Mouse (Mus musculus): Measurements from ENCODE around the gene Ugt1a6b. TPM values are rescaled to one million over a fixed set of nuclear protein-coding genes. Genes with fewer than 3 reads are reported as not detected.
"Not testable (repeated sequence)": the region's sequence is repeated elsewhere in the genome, so short reads cannot be mapped to it uniquely, and the experiment has no call there.

Gene Ugt1a6b
- polyA plus RNA-seq, 1 experiment from 2014 or later = 0.36 TPM

DNA sequence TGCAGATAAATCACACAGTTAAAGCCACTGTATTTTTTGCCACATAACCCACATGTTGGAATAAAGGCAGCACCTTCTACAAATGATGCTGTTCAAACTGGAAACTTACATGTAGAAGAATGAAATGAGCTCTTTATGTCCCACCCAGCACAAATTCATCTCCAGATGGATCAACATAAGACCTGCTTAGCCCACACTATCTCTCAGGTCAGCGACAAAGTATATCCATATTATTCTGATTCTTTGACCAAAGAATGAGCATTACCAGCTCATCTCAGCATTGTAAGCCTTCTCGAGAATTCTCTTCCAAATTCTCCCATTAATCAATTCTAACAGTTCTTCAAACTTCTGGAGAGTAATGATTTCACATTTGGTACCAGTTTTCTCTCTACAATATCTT lies 119.2 kb downstream of the Ugt1a6b start:
- Histone ChIP-seq H3K9me3 (peaks cover 20% of the 10 kb centered on the region), H3K36me3 (no peaks in the 10 kb centered on the region), H3K9ac (no peak overlapping the region), H3K4me1 (replicated peaks) (no peaks in the 10 kb centered on the region), H3K4me3 (replicated peaks) (no peak overlapping the region), H3K27ac (no peak overlapping the region), H3K27me3 (replicated peaks) (no peaks in the 10 kb centered on the region), H3K4me2 (replicated peaks) (no peak overlapping the region)
- no peak for ATAC-seq
- 50% methylated on average over 2 of the region's 2 CpGs for WGBS

DNA sequence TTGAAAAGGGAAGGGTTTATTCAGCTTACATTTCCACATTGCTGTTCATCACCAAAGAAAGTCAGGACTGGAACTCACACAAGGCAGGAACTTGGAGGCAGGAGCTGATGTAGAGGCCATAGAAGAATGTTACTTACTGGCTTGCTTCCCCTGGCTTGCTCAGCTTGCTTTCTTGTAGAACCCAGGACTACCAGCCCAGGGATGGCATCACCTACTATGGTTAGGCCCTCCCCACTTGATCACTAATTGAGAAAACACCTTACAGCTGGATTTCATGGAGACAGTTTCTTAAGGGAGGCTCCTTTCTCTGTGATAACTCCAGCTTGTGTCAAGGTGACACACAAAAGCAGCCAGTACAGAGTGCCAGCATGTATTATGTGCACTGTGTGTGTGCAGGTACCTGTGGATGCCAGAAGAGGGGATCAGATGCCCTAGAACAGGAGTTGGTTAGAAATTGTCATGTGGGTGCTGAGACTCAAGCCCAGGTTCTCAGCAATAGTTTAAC lies 120.0 kb downstream of the Ugt1a6b start:
- H3K9ac ChIP-seq; H3K36me3 ChIP-seq; H3K27me3 ChIP-seq (replicated peaks); H3K4me2 ChIP-seq (replicated peaks); ATAC-seq; H3K27ac ChIP-seq; H3K4me1 ChIP-seq (replicated peaks); H3K4me3 ChIP-seq (replicated peaks): not testable (repeated sequence)
- H3K9me3 ChIP-seq = peaks cover 16% of the 10 kb centered on the region; the same call in 1 of the 2 replicates

DNA sequence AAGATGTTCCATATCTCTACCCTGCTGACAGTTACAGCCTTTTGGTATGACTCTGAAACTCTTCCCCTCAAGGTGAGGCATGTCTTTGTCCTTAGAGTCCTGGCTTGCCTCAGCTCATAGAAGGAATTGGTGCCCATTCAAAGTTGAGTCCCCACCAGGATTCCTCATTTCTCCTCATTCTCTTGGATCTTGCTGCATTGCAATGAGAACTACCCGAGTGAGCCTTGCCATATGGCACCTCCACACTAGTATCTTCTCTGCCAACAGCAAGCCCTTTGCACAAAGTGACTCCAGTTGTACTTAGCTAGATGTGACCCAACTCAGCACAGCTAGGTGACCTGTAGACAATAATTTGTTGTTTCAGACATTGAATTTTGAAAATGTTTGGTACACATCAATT lies 120.5 kb downstream of the Ugt1a6b start:
- H3K9ac ChIP-seq = no peak overlapping the region
- no peaks in the 10 kb centered on the region for H3K4me1 ChIP-seq (replicated peaks)
- peaks cover 16% of the 10 kb centered on the region; the same call in 1 of the 2 replicates for H3K9me3 ChIP-seq
- H3K4me3 ChIP-seq (replicated peaks) = no peak overlapping the region
- no peak overlapping the region for H3K4me2 ChIP-seq (replicated peaks)
- no peaks in the 10 kb centered on the region for H3K36me3 ChIP-seq
- no peak for ATAC-seq
- H3K27ac ChIP-seq = no peak overlapping the region
- WGBS = 59% methylated on average over 1 of the region's 1 CpGs
- no peaks in the 10 kb centered on the region for H3K27me3 ChIP-seq (replicated peaks)

DNA sequence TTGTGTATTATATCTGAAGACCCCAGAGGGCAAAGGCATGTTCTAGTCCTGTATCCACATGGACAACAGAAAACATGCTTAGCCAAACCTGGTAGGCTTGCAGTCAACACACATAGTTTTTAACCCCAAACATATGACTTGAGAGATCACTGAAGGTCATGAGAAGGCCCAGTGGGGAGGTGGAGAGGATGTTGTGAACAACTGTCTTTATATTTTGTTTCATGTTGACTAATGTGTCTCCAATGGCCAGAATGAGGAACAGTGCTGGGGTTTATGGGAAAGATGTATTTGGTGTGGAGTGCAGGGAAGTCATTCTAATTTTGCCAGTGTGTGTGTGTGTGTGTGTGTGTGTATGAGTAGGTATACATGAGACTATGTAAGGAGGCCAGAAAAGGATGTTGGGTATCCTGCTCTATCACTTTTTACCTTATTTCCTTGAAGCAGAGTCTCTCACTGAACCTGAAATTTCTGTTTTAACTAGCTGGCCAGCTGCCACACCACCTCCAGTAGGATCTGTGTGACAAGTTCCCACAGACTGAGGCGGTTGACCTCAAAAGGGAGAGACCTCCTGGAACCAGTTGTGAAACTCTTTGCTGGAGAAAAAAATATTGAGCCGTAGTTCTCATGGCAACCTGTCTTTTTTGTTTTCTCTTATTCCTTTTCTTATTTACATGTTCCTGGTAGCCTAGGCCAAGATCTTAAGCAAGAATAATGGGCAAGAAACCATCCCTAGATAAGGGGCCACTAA lies 121.2 kb downstream of the Ugt1a6b start:
- WGBS = 68% methylated on average over 2 of the region's 2 CpGs
- no peak for ATAC-seq
- no peaks in the 10 kb centered on the region for H3K4me1 ChIP-seq (replicated peaks)
- H3K9ac ChIP-seq = no peak overlapping the region
- H3K27me3 ChIP-seq (replicated peaks) = no peaks in the 10 kb centered on the region
- peaks cover 19% of the 10 kb centered on the region; the same call in 1 of the 2 replicates for H3K9me3 ChIP-seq
- no peak overlapping the region for H3K4me3 ChIP-seq (replicated peaks)
- no peak overlapping the region for H3K27ac ChIP-seq
- no peaks in the 10 kb centered on the region for H3K36me3 ChIP-seq
- no peak overlapping the region for H3K4me2 ChIP-seq (replicated peaks)

DNA sequence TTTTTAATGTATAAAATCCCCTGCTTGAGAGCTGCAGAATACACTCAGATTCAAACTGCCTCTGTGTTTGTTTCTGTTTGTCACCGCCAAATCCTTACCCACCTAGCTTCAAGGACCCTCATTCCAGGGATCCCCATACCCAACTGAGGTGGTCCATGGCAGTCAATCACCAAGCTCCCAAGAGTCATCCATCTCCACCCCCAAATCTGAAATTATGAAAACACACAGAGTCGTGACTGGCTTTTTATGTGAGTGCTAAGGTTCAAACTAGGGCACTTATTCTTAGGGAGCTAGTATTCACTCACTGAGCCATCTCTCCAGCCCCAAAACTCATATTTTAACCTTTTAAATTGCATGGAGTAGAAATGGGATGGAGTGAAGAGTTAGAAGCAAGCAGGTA lies 122.2 kb downstream of the Ugt1a6b start:
- WGBS = 39% methylated on average over 2 of the region's 2 CpGs
- H3K9me3 ChIP-seq = peaks cover 24% of the 10 kb centered on the region; the same call in 1 of the 2 replicates
- not testable (repeated sequence) for ATAC-seq; H3K4me2 ChIP-seq (replicated peaks); H3K4me1 ChIP-seq (replicated peaks); H3K27me3 ChIP-seq (replicated peaks); H3K4me3 ChIP-seq (replicated peaks); H3K36me3 ChIP-seq; H3K9ac ChIP-seq; H3K27ac ChIP-seq

DNA sequence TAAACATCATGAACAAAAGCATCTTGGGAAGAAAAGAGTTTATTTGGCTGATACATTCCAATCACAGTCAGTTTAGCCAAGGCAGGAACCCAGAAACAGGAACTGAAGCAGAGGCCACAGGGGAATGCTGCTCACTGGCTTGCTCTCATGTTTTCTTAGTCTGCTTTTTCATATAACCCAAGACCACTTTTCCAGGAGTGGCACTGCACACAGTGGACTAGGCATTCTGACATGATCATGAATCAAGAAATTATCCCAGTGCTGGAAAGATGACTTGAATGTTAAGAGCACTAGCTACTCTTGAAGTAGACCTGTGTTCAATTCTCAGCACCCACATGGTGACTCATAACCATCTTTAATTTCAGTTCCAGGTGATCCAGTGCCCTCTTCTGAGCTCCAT lies 122.7 kb downstream of the Ugt1a6b start:
- H3K27me3 ChIP-seq (replicated peaks) = no peaks in the 10 kb centered on the region
- ATAC-seq = no peak
- H3K4me2 ChIP-seq (replicated peaks) = no peak overlapping the region
- H3K27ac ChIP-seq = no peak overlapping the region
- no peak overlapping the region for H3K4me3 ChIP-seq (replicated peaks)
- no peak overlapping the region for H3K9ac ChIP-seq
- peaks cover 24% of the 10 kb centered on the region; the same call in 1 of the 2 replicates for H3K9me3 ChIP-seq
- H3K4me1 ChIP-seq (replicated peaks) = no peaks in the 10 kb centered on the region
- no peaks in the 10 kb centered on the region for H3K36me3 ChIP-seq

DNA sequence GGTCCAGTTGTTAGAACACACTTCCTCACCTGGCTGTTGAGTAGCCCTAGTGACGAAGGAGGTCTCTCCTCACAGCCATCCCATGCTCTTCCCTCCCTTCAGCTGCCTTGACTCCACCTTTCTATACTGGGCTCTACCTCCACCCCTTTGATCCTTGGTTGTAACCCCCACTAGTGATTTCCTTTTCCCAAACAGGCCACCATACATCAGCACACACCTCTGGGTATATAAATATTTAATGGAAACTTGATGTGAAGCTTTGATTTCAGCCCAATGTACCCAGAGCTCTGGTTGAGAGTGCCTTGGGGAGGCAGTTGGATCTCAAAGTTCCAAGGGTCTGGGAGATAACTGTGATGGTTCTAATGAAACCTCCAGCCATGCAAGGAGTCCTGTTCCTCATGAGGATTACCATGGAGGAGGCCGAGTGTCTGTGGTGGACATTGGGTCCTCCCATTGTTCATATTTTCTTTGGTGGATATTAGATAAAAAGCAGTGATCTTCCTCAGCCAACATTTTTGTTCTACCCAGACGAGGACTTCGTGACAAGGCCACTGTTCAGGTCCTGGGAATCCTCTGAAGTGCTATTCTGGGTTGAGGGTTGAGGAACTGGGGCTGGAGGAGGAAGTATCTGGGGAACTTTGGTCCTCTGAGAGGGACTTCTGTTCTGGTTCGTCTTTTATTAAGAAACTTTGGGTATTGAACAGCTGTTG lies 123.8 kb downstream of the Ugt1a6b start, which contains the start of gene Mroh2a:
Gene Mroh2a, plus strand, starts transcription at position 317 of the 710 bp plus-strand sequence.
- no peak for ATAC-seq
- no peak within 1 kb of the TSS for H3K4me3 ChIP-seq (replicated peaks)
- WGBS = 54% methylated on average over 5 of the region's 5 CpGs

DNA sequence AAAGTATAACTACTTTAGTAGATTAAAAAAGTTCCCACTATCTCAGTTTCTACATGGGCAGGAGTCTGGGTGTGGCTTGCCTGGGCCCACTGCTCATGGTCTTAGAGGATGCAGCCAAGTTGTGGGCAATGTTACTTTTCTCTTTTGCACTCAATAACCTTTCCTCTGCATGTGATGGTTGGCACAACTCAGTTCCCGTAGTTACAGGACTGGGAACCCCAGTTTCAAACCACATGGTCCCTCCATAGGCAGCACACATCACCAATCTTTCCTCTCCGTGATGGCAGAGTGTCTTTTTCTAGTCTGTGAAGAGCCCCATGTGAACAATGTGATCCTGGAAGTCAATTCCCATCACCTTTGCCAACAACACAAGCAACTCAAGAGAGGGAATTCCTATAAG lies 124.4 kb downstream of the Ugt1a6b start:
- H3K4me2 ChIP-seq (replicated peaks) = no peak overlapping the region
- H3K27me3 ChIP-seq (replicated peaks) = no peaks in the 10 kb centered on the region
- no peaks in the 10 kb centered on the region for H3K4me1 ChIP-seq (replicated peaks)
- no peak overlapping the region for H3K27ac ChIP-seq
- WGBS = 60% methylated on average over 2 of the region's 2 CpGs
- no peak overlapping the region for H3K9ac ChIP-seq
- H3K36me3 ChIP-seq = no peaks in the 10 kb centered on the region
- peaks cover 28% of the 10 kb centered on the region; the same call in 1 of the 2 replicates for H3K9me3 ChIP-seq
- no peak for ATAC-seq
- H3K4me3 ChIP-seq (replicated peaks) = no peak overlapping the region

More for the DNA sequence above, 123.8 kb downstream of the Ugt1a6b start, which contains the start of gene Mroh2a:
- Histone ChIP-seq H3K27me3 (replicated peaks) (no peaks in the 10 kb centered on the region), H3K9ac (no peak within 1 kb of the TSS), H3K4me1 (replicated peaks) (no peaks in the 10 kb centered on the region), H3K36me3 (no peaks in the 10 kb centered on the region), H3K27ac (no peak within 1 kb of the TSS), H3K9me3 (peaks cover 26% of the 10 kb centered on the region; the same call in 1 of the 2 replicates), H3K4me2 (replicated peaks) (no peak within 1 kb of the TSS)

DNA sequence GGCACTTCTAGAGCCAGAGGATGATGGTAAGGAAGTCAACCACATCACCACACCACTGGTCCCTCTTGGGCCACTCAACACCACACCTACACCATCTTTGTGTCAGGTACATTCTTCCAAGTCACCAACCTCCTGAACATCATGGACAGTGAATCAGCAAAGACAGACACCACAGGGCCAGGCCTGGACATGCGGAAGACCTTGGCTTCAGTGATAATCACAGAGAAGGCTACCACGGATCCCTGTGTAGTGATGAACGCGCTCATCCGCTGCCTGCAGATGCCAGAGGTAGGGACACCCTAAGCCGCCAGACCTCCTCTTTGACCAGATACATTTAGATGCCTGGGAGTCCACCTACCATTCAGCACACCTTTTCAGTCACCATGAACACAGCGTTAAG lies 125.1 kb downstream of the Ugt1a6b start:
- WGBS = 71% methylated on average over 7 of the region's 7 CpGs
- no peak for ATAC-seq
- peaks cover 34% of the 10 kb centered on the region; the same call in 1 of the 2 replicates for H3K9me3 ChIP-seq

DNA sequence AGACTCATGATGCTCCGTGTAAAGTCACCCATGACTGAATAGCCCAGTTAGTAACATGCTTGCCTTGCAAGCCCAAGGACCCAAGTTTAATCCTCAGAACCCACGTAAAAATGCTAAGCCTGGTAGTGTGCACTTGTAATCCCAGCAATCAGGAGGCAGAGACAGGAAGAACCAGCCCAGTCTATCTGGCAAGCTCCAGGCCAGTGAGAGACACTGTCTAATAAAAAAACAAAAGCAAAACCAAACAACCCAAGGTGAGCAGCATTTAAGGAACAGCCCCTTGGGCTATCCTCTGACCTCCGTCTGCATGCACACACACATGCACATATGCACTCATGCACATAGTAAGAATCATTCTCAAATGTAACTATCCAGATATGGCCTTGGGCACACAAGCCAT lies 126.5 kb downstream of the Ugt1a6b start:
- no peaks in the 10 kb centered on the region for H3K4me1 ChIP-seq (replicated peaks)
- no peaks in the 10 kb centered on the region for H3K27me3 ChIP-seq (replicated peaks)
- WGBS = 77% methylated on average over 3 of the region's 3 CpGs
- peaks cover 38% of the 10 kb centered on the region; the same call in 1 of the 2 replicates for H3K9me3 ChIP-seq
- ATAC-seq = no peak
- H3K4me2 ChIP-seq (replicated peaks) = no peak overlapping the region
- no peak overlapping the region for H3K9ac ChIP-seq
- H3K4me3 ChIP-seq (replicated peaks) = no peak overlapping the region
- no peaks in the 10 kb centered on the region for H3K36me3 ChIP-seq
- no peak overlapping the region for H3K27ac ChIP-seq

More for the DNA sequence above, 125.1 kb downstream of the Ugt1a6b start:
- Histone ChIP-seq H3K27me3 (replicated peaks) (no peaks in the 10 kb centered on the region), H3K27ac (no peak overlapping the region), H3K4me3 (replicated peaks) (no peak overlapping the region), H3K4me1 (replicated peaks) (no peaks in the 10 kb centered on the region), H3K4me2 (replicated peaks) (no peak overlapping the region), H3K36me3 (no peaks in the 10 kb centered on the region), H3K9ac (no peak overlapping the region)

DNA sequence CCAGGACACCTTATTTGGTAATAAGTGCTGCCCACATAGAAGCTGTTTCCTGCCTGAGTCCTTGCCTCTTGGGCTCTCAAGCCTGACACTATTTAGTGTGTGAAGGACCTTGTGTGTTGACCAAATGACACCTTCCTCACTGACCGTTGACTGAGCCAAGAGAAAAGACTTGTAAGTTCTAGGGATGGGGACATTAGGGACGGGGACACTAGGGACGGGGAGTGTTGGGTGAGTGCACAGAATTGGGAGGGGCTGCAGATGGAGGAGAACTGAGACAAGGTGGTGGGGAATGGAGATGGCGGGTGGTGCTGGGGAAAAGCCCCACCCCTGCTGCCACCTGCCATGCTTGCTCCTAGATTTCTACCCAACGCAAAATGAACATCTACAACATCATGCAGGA lies 126.9 kb downstream of the Ugt1a6b start:
- Histone ChIP-seq H3K4me1 (replicated peaks) (no peaks in the 10 kb centered on the region), H3K9ac (no peak overlapping the region), H3K9me3 (peaks cover 42% of the 10 kb centered on the region), H3K4me3 (replicated peaks) (no peak overlapping the region), H3K27me3 (replicated peaks) (no peaks in the 10 kb centered on the region), H3K27ac (no peak overlapping the region), H3K4me2 (replicated peaks) (no peak overlapping the region), H3K36me3 (no peaks in the 10 kb centered on the region)
- WGBS = 85% methylated on average over 5 of the region's 5 CpGs
- ATAC-seq = no peak

DNA sequence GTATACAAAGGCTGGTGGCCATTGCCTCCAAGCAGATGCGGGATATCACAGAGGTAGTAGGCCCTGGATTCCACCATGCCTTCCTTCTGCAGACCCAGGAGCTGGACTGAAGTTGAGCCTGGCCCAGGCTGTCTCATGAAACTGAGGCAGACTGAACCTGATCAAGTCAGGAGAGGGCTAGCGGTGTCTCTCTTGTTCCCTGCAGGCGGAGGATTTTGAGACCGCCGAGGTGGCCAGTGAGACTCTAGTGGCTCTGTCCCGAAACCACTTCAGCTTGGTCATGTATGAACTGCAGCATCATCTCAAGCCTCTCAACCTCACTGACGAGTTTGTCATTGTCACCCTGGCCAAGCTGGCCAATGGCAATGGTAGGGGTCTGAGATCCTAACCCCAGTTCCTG lies 127.4 kb downstream of the Ugt1a6b start:
- H3K9me3 ChIP-seq = peaks cover 45% of the 10 kb centered on the region
- H3K9ac ChIP-seq = no peak overlapping the region
- H3K4me3 ChIP-seq (replicated peaks) = no peak overlapping the region
- H3K36me3 ChIP-seq = no peaks in the 10 kb centered on the region
- H3K27ac ChIP-seq = no peak overlapping the region
- no peaks in the 10 kb centered on the region for H3K4me1 ChIP-seq (replicated peaks)
- no peaks in the 10 kb centered on the region for H3K27me3 ChIP-seq (replicated peaks)
- no peak overlapping the region for H3K4me2 ChIP-seq (replicated peaks)
- ATAC-seq = no peak
- 72% methylated on average over 7 of the region's 7 CpGs for WGBS

Data from intestine, embryonic 15.5 days (tissue).